Mouse (Mus musculus) kidney, adult 8-10 months (tissue): ENCODE measurements around the gene Ncam1.

Experiments used
- DNase-seq, 2 experiments: peaks; one replicate each; pipeline ENCODE4 v3.0.0; 2022

Ncam1 gene

GRCm38 (mm10) chr9:49751466-49751865 is 47.3 kb downstream of the Ncam1 start:
- no peak for DNase-seq

GRCm38 (mm10) chr9:49746176-49746575 is 52.5 kb downstream of the Ncam1 start:
- DNase-seq, result no peak

- DNase-seq, result no peak
These were observed 53.0 kb downstream of the Ncam1 start for GRCm38 (mm10) chr9:49745696-49746095.

GRCm38 (mm10) chr9:49744286-49744685 is 54.4 kb downstream of the Ncam1 start:
- DNase-seq, result no peak

GRCm38 (mm10) chr9:49739935-49740334 is 58.8 kb downstream of the Ncam1 start:
- no peak for DNase-seq

- no peak for DNase-seq
These were observed 60.2 kb downstream of the Ncam1 start for GRCm38 (mm10) chr9:49738546-49738945.

GRCm38 (mm10) chr9:49737166-49737565 is 61.6 kb downstream of the Ncam1 start:
- DNase-seq, result no peak

- DNase-seq, result peak in 1 of 2 experiments; percentile 8
These were observed 64.2 kb downstream of the Ncam1 start for GRCm38 (mm10) chr9:49734348-49735007.

GRCm38 (mm10) chr9:49733726-49734125 is 65.0 kb downstream of the Ncam1 start:
- DNase-seq, result no peak

- DNase-seq, result no peak
These were observed 69.2 kb downstream of the Ncam1 start for GRCm38 (mm10) chr9:49729479-49729878.

- DNase-seq, result no peak
These were observed 70.5 kb downstream of the Ncam1 start for GRCm38 (mm10) chr9:49728211-49728610.

- no peak for DNase-seq
These were observed 76.0 kb downstream of the Ncam1 start for GRCm38 (mm10) chr9:49722765-49723164.

- peak; percentile 6 to 15 for DNase-seq
These were observed 83.6 kb downstream of the Ncam1 start for GRCm38 (mm10) chr9:49715121-49715520.

- no peak for DNase-seq
These were observed 84.6 kb downstream of the Ncam1 start for GRCm38 (mm10) chr9:49714091-49714490.

GRCm38 (mm10) chr9:49707646-49708045 is 91.1 kb downstream of the Ncam1 start:
- peak; percentile 44 to 57 for DNase-seq

- DNase-seq, result peak in 1 of 2 experiments; percentile 25
These were observed 94.3 kb downstream of the Ncam1 start for GRCm38 (mm10) chr9:49704196-49704967.

- no peak for DNase-seq
These were observed 103.4 kb downstream of the Ncam1 start for GRCm38 (mm10) chr9:49695371-49695770.

GRCm38 (mm10) chr9:49692791-49693190 is 105.9 kb downstream of the Ncam1 start:
- no peak for DNase-seq

- DNase-seq, result no peak
These were observed 107.4 kb downstream of the Ncam1 start for GRCm38 (mm10) chr9:49691344-49691743.

- peak in 1 of 2 experiments; percentile 54 for DNase-seq
These were observed 115.0 kb downstream of the Ncam1 start for GRCm38 (mm10) chr9:49683566-49684273.

- DNase-seq, result peak; percentile 61 to 73
These were observed 116.8 kb downstream of the Ncam1 start for GRCm38 (mm10) chr9:49681848-49682469.

GRCm38 (mm10) chr9:49679270-49679669 is 119.5 kb downstream of the Ncam1 start:
- DNase-seq, result no peak
